Comparison of ENCODE assay signal across 8 mouse cellular contexts in genomic region chr8:70302901-70303300, GRCm38 (mm10). TPM values are rescaled to one million over a fixed set of nuclear protein-coding genes. Genes with fewer than 3 reads are reported as not detected.
A peak's percentile ranks its signal among the peaks of the same experiment; 100 is the strongest.
DNase-seq lines count a peak whose midpoint lies in the region; ATAC-seq and TF ChIP-seq lines count a peak whose summit lies in the region.

No protein-coding gene starts in this region.

- no peak for TF ChIP-seq POLR2A in liver, adult 2 months (IDR thresholded peaks at IDR 0.05; ENCODE audit: extremely low read depth, insufficient read depth, low read length)

- H3K27me3 ChIP-seq in liver, adult 2 months (ENCODE audit: control insufficient read depth, insufficient read depth, low read length) = no peaks in the 10 kb centered on the region
- H3K27me3 ChIP-seq in embryonic facial prominence, embryonic 15.5 days = no peaks in the 10 kb centered on the region
- no peaks in the 10 kb centered on the region for H3K27me3 ChIP-seq in limb, embryonic 10.5 days (ENCODE audit: low read depth, poor library complexity, severe bottlenecking)
- no peaks in the 10 kb centered on the region for H3K27me3 ChIP-seq in neural tube, embryonic 13.5 days

- H3K4me1 ChIP-seq in liver, adult 2 months (ENCODE audit: control insufficient read depth, insufficient read depth, low read length) = peaks cover 10% of the 10 kb centered on the region
- H3K4me1 ChIP-seq in embryonic facial prominence, embryonic 15.5 days = peaks cover 31% of the 10 kb centered on the region
- H3K4me1 ChIP-seq in limb, embryonic 10.5 days = peaks cover 25% of the 10 kb centered on the region
- H3K4me1 ChIP-seq in neural tube, embryonic 13.5 days (replicated peaks) = peaks cover 30% of the 10 kb centered on the region

- H3K79me2 ChIP-seq in liver, adult 2 months (ENCODE audit: control insufficient read depth, insufficient read depth, low read length) = peaks cover 25% of the 10 kb centered on the region; the same call in 1 of the 2 replicates

- DNase-seq in liver, adult 2 months (ENCODE audit: extremely low read depth, low read depth, low spot score) = no peak
- no peak for DNase-seq in liver
- DNase-seq in limb, embryonic 10.5 days (ENCODE audit: low spot score) = no peak
- DNase-seq in urinary bladder, adult 18-20 months (ENCODE audit: low spot score in 2 of 2) = no peak
- DNase-seq in gastrocnemius, postnatal 10 days = no peak
- DNase-seq in cerebellum, postnatal 25 days = no peak

- 1% methylated on average over 16 of the region's 16 CpGs for WGBS in liver, adult 2 months
- WGBS in embryonic facial prominence, embryonic 15.5 days = 3% methylated on average over 16 of the region's 16 CpGs
- WGBS in limb, embryonic 10.5 days = 3% methylated on average over 16 of the region's 16 CpGs
- WGBS in neural tube, embryonic 13.5 days = 4% methylated on average over 16 of the region's 16 CpGs

- no peaks in the 10 kb centered on the region for H3K9me3 ChIP-seq in embryonic facial prominence, embryonic 15.5 days (replicated peaks)
- H3K9me3 ChIP-seq in limb, embryonic 10.5 days (replicated peaks) = no peaks in the 10 kb centered on the region
- no peaks in the 10 kb centered on the region for H3K9me3 ChIP-seq in neural tube, embryonic 13.5 days

- no peak for ATAC-seq in embryonic facial prominence, embryonic 15.5 days (ENCODE audit: insufficient number of reproducible peaks, low FRiP score, low TSS enrichment, low read depth)
- peak; percentile 54 for ATAC-seq in neural tube, embryonic 13.5 days (ENCODE audit: low read depth)

- H3K4me2 ChIP-seq in embryonic facial prominence, embryonic 15.5 days (replicated peaks) = peak overlapping the region; percentile 82
- peak overlapping the region; percentile 96 for H3K4me2 ChIP-seq in neural tube, embryonic 13.5 days

- peaks cover 7% of the 10 kb centered on the region for H3K36me3 ChIP-seq in liver, adult 2 months (ENCODE audit: control insufficient read depth, insufficient read depth, low read length)
- H3K36me3 ChIP-seq in embryonic facial prominence, embryonic 15.5 days = peaks cover 53% of the 10 kb centered on the region
- peaks cover 69% of the 10 kb centered on the region for H3K36me3 ChIP-seq in limb, embryonic 10.5 days
- peaks cover 53% of the 10 kb centered on the region for H3K36me3 ChIP-seq in neural tube, embryonic 13.5 days

- H3K9ac ChIP-seq in liver, adult 2 months (ENCODE audit: low read depth, low read length) = peak overlapping the region; percentile 95
- H3K9ac ChIP-seq in embryonic facial prominence, embryonic 15.5 days = peak overlapping the region; percentile 87
- H3K9ac ChIP-seq in neural tube, embryonic 13.5 days = peak overlapping the region; percentile 86

- TF ChIP-seq CTCF in liver, adult 2 months (IDR thresholded peaks at IDR 0.05; ENCODE audit: low read depth, low read length) = no peak

- H3K4me3 ChIP-seq in liver, adult 2 months (ENCODE audit: insufficient read depth, low read depth, low read length) = peak overlapping the region; percentile 95
- peak overlapping the region; percentile 98 for H3K4me3 ChIP-seq in embryonic facial prominence, embryonic 15.5 days (replicated peaks)
- H3K4me3 ChIP-seq in limb, embryonic 10.5 days = peak overlapping the region; percentile 88
- peak overlapping the region; percentile 91 for H3K4me3 ChIP-seq in neural tube, embryonic 13.5 days

- peak overlapping the region; percentile 71 for H3K27ac ChIP-seq in liver, adult 2 months (replicated peaks; ENCODE audit: insufficient read depth, low read depth, low read length)
- H3K27ac ChIP-seq in embryonic facial prominence, embryonic 15.5 days (replicated peaks) = peak overlapping the region; percentile 90
- peak overlapping the region; percentile 88 for H3K27ac ChIP-seq in limb, embryonic 10.5 days
- peak overlapping the region; percentile 67 for H3K27ac ChIP-seq in neural tube, embryonic 13.5 days (replicated peaks)

RNA-seq across cellular contexts. Expression of gene Cope, which starts 0.6 kb away (rescaled TPM):
- total RNA-seq in liver, adult 2 months (2014; rRNA removed) = 169 and 197 TPM in 2 replicates
- polyA plus RNA-seq in liver, adult 2 months (2012; rRNA removed) = 327 and 394 TPM in 2 replicates
- polyA plus RNA-seq in embryonic facial prominence, embryonic 15.5 days (2015; fragmentation: Nextera tagmentation; extraction: Ambion mirVana) = 377 and 397 TPM in 2 replicates
- 293 and 321 TPM in 2 replicates for polyA plus RNA-seq in limb, embryonic 10.5 days (2016; fragmentation: Nextera tagmentation; extraction: Ambion mirVana)
- polyA plus RNA-seq in neural tube, embryonic 13.5 days (2015; fragmentation: Nextera tagmentation; extraction: Ambion mirVana) = 271 and 278 TPM in 2 replicates
- total RNA-seq in gastrocnemius, postnatal 10 days (2021) = 100 to 1,000 TPM; 140 to 158 TPM

RNA-seq across cellular contexts. Expression of gene Ddx49, which starts 0.6 kb away (rescaled TPM):
- total RNA-seq in liver, adult 2 months (2014; rRNA removed) = 19.3 and 22.7 TPM in 2 replicates
- 24.4 and 36.5 TPM in 2 replicates for polyA plus RNA-seq in liver, adult 2 months (2012; rRNA removed)
- 50.2 and 52.1 TPM in 2 replicates for polyA plus RNA-seq in embryonic facial prominence, embryonic 15.5 days (2015; fragmentation: Nextera tagmentation; extraction: Ambion mirVana)
- polyA plus RNA-seq in limb, embryonic 10.5 days (2016; fragmentation: Nextera tagmentation; extraction: Ambion mirVana) = 58.9 and 59.4 TPM in 2 replicates
- polyA plus RNA-seq in neural tube, embryonic 13.5 days (2015; fragmentation: Nextera tagmentation; extraction: Ambion mirVana) = 41.9 and 51.9 TPM in 2 replicates
- total RNA-seq in gastrocnemius, postnatal 10 days (2021) = 10 to 100 TPM; 28.6 to 29.5 TPM

RNA-seq across cellular contexts. Expression of gene Cers1, which starts 12.7 kb away (rescaled TPM):
- not detected in 2 replicates for total RNA-seq in liver, adult 2 months (2014; rRNA removed)
- 0.04 TPM in 2 replicates for polyA plus RNA-seq in liver, adult 2 months (2012; rRNA removed)
- polyA plus RNA-seq in embryonic facial prominence, embryonic 15.5 days (2015; fragmentation: Nextera tagmentation; extraction: Ambion mirVana) = 8.9 and 9.3 TPM in 2 replicates
- 3.2 and 4.6 TPM in 2 replicates for polyA plus RNA-seq in limb, embryonic 10.5 days (2016; fragmentation: Nextera tagmentation; extraction: Ambion mirVana)
- 23.3 and 26.2 TPM in 2 replicates for polyA plus RNA-seq in neural tube, embryonic 13.5 days (2015; fragmentation: Nextera tagmentation; extraction: Ambion mirVana)
- total RNA-seq in gastrocnemius, postnatal 10 days (2021) = 10 to 100 TPM; 20.0 to 23.6 TPM

RNA-seq across cellular contexts. Expression of gene Homer3, which starts 20.3 kb away (rescaled TPM):
- 1.4 and 2.6 TPM in 2 replicates for total RNA-seq in liver, adult 2 months (2014; rRNA removed)
- polyA plus RNA-seq in liver, adult 2 months (2012; rRNA removed) = 3.1 and 3.7 TPM in 2 replicates
- 43.2 and 49.4 TPM in 2 replicates for polyA plus RNA-seq in embryonic facial prominence, embryonic 15.5 days (2015; fragmentation: Nextera tagmentation; extraction: Ambion mirVana)
- polyA plus RNA-seq in limb, embryonic 10.5 days (2016; fragmentation: Nextera tagmentation; extraction: Ambion mirVana) = 139 and 151 TPM in 2 replicates
- 49.6 and 52.1 TPM in 2 replicates for polyA plus RNA-seq in neural tube, embryonic 13.5 days (2015; fragmentation: Nextera tagmentation; extraction: Ambion mirVana)
- total RNA-seq in gastrocnemius, postnatal 10 days (2021) = 10 to 100 TPM; 12.3 to 19.8 TPM

RNA-seq across cellular contexts. Expression of gene Gdf1, which starts 26.7 kb away (rescaled TPM):
- not detected in 2 replicates for total RNA-seq in liver, adult 2 months (2014; rRNA removed)
- not detected in 2 replicates for polyA plus RNA-seq in liver, adult 2 months (2012; rRNA removed)
- 1.7 and 2.6 TPM in 2 replicates for polyA plus RNA-seq in embryonic facial prominence, embryonic 15.5 days (2015; fragmentation: Nextera tagmentation; extraction: Ambion mirVana)
- polyA plus RNA-seq in limb, embryonic 10.5 days (2016; fragmentation: Nextera tagmentation; extraction: Ambion mirVana) = 7.9 and 13.8 TPM in 2 replicates
- polyA plus RNA-seq in neural tube, embryonic 13.5 days (2015; fragmentation: Nextera tagmentation; extraction: Ambion mirVana) = 2.4 and 3.3 TPM in 2 replicates
- 1 to 10 TPM; 3.9 to 5.3 TPM for total RNA-seq in gastrocnemius, postnatal 10 days (2021)
